Mouse (Mus musculus) stomach, adult 2 months (tissue): ENCODE results near the gene Gm14440. TPM values are rescaled to one million over a fixed set of nuclear protein-coding genes. Genes with fewer than 3 reads are reported as not detected.

Experiments
- polyA plus RNA-seq: library from polyadenylated mRNA; depleted of rRNA; stranded (reverse); fragments of >200 nt; gene quantifications from 2 replicates; pipeline ENCODE4 v1.2.3, GENCODE M21; 2012; rRNA removed

Gm14440 gene
- not detected in 2 replicates for polyA plus RNA-seq

DNA sequence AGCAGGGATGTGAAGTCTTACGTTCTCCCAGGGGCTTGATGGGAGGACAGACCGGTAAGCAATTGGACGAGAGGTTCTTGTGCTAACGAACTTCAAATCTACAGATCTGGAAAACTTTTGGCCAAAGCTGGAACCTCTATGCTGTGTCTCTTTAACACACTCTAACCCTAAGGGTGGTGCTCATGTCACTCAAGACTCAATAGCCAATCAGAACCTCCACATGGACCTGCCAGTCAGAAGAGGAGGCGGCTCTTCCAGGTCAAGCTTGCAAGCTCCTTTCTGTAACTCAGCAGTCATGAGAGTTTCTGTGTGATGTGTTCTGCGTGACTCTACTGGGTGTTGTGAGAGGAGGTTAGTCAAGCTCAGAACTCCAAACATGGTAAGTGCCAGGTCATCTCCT is at the start of gene Gm14440:
Gm14440 (plus strand) TSS at position 301 of the 400 bp plus-strand sequence.

Other genes starting within 250 kb of the Gm14440 start
- gene Gm14393, start 207.3 kb upstream of the Gm14440 start, polyA plus RNA-seq, result not detected in 2 replicates
- not detected in 2 replicates for gene Gm14399, start 133.1 kb upstream of the Gm14440 start, polyA plus RNA-seq
- gene Gm14443, start 99.3 kb upstream of the Gm14440 start, polyA plus RNA-seq, result 0.06 TPM in 1 of 2 replicates, not detected in the other
- 0.14 and 0.42 TPM in 2 replicates for gene Gm14391, start 68.2 kb upstream of the Gm14440 start, polyA plus RNA-seq
- 0.09 and 0.18 TPM in 2 replicates for gene Gm4631, start 63.1 kb downstream of the Gm14440 start, polyA plus RNA-seq
- gene Zfp968, start 97.3 kb downstream of the Gm14440 start, polyA plus RNA-seq, result not detected in 2 replicates
- 0.47 and 0.52 TPM in 2 replicates for gene Gm4724, start 160.7 kb downstream of the Gm14440 start, polyA plus RNA-seq
- not detected in 2 replicates for gene Zfp965, start 194.9 kb downstream of the Gm14440 start, polyA plus RNA-seq